Mouse (Mus musculus): ENCODE measurements around the gene Cpeb2.

The Cpeb2 gene

GRCm38 (mm10) chr5:43328579-43328978 is 95.6 kb downstream of the Cpeb2 start:
- no peak for DNase-seq

- no peak for DNase-seq
Observed at GRCm38 (mm10) chr5:43330260-43330659, 97.3 kb downstream of the Cpeb2 start.

- no peak for DNase-seq
Observed at GRCm38 (mm10) chr5:43334469-43334868, 101.5 kb downstream of the Cpeb2 start.

GRCm38 (mm10) chr5:43337212-43337611 is 104.2 kb downstream of the Cpeb2 start:
- no peak for DNase-seq

- peak; percentile 96 for DNase-seq
Observed at GRCm38 (mm10) chr5:43338771-43339475, 106.0 kb downstream of the Cpeb2 start.
